Mouse (Mus musculus) heart, adult 2 months (tissue): ENCODE measurements at regions not wholly inside any gene's neighbourhood (a gene's known extent, or its start where the extent isn't known, plus 50 kb on each side); places are given as distances from the start of the nearest gene placed in this dataset.

Source experiments
- CTCF ChIP-seq: fragments of 200-600 bp; IDR thresholded peaks from 2 replicates; pipeline ENCODE4 v1.8.1; 2022; ENCODE audit warnings: antibody characterized with exemption, mild to moderate bottlenecking, moderate library complexity
- EP300 ChIP-seq: fragments of 200-500 bp; IDR thresholded peaks from 2 replicates; pipeline ENCODE4 v1.6.1; 2011; ENCODE audit warnings: low read depth, low read length, control low read depth; ENCODE audit not compliant: insufficient read depth
- POLR2A ChIP-seq: fragments of 200-500 bp; IDR thresholded peaks from 2 replicates; pipeline ENCODE4 v1.6.1; 2011; ENCODE audit warnings: mild to moderate bottlenecking, low read depth, low read length, control low read depth; ENCODE audit not compliant: insufficient read depth

GRCm38 (mm10) chr3:83689068-83689976 lies 76.8 kb upstream of the Sfrp2 start:
- TF ChIP-seq POLR2A: no peak
- no peak for TF ChIP-seq CTCF
- no peak for TF ChIP-seq EP300
